Mouse (Mus musculus) embryo, embryonic 10.5 days (tissue): ENCODE results near the gene Myh9.

ENCODE experiments used
- DNase-seq: peaks from one replicate; pipeline ENCODE4 v3.0.0-alpha.2; 2015; ENCODE audit warnings: low spot score

The Myh9 gene

GRCm38 (mm10) chr15:77807264-77807585 lies 34.8 kb downstream of the Myh9 start:
- no peak for DNase-seq

- DNase-seq = no peak
Observed at GRCm38 (mm10) chr15:77806565-77807263, 35.3 kb downstream of the Myh9 start.

- DNase-seq = no peak
Observed at GRCm38 (mm10) chr15:77805657-77806056, 36.3 kb downstream of the Myh9 start.

- DNase-seq = no peak
Observed at GRCm38 (mm10) chr15:77804949-77805348, 37.0 kb downstream of the Myh9 start.

- DNase-seq = no peak
Observed at GRCm38 (mm10) chr15:77804460-77804859, 37.5 kb downstream of the Myh9 start.

- DNase-seq = no peak
Observed at GRCm38 (mm10) chr15:77803747-77804146, 38.2 kb downstream of the Myh9 start.

- DNase-seq = no peak
Observed at GRCm38 (mm10) chr15:77802992-77803391, 39.0 kb downstream of the Myh9 start.

- no peak for DNase-seq
Observed at GRCm38 (mm10) chr15:77801188-77801587, 40.8 kb downstream of the Myh9 start.

- peak; percentile 50 for DNase-seq
Observed at GRCm38 (mm10) chr15:77800511-77800910, 41.5 kb downstream of the Myh9 start.

GRCm38 (mm10) chr15:77799491-77800474 lies 42.2 kb downstream of the Myh9 start:
- DNase-seq = no peak

GRCm38 (mm10) chr15:77798664-77799490 lies 43.1 kb downstream of the Myh9 start:
- peak; percentile 77 for DNase-seq

GRCm38 (mm10) chr15:77797609-77798411 lies 44.2 kb downstream of the Myh9 start:
- no peak for DNase-seq

- DNase-seq = no peak
Observed at GRCm38 (mm10) chr15:77796409-77797035, 45.5 kb downstream of the Myh9 start.

GRCm38 (mm10) chr15:77794908-77795356 lies 47.0 kb downstream of the Myh9 start:
- DNase-seq = no peak

- no peak for DNase-seq
Observed at GRCm38 (mm10) chr15:77794138-77794907, 47.7 kb downstream of the Myh9 start.

- DNase-seq = no peak
Observed at GRCm38 (mm10) chr15:77793554-77793953, 48.4 kb downstream of the Myh9 start.

- DNase-seq = no peak
Observed at GRCm38 (mm10) chr15:77793094-77793493, 48.9 kb downstream of the Myh9 start.

- DNase-seq = no peak
Observed at GRCm38 (mm10) chr15:77792056-77792455, 49.9 kb downstream of the Myh9 start.

- DNase-seq = no peak
Observed at GRCm38 (mm10) chr15:77790656-77791405, 51.1 kb downstream of the Myh9 start.
